Mouse (Mus musculus) fibroblast of lung, adult 2 months (primary cell): Measurements from ENCODE around the gene Zmiz1.

Source experiments
- DNase-seq: peaks from one replicate; pipeline ENCODE4 v3.0.0-alpha.2; 2011; ENCODE audit warnings: low read depth

Zmiz1 gene

GRCm38 (mm10) chr14:25535583-25535943, 76.6 kb downstream of the Zmiz1 start:
- no peak for DNase-seq

GRCm38 (mm10) chr14:25536476-25536875, 77.5 kb downstream of the Zmiz1 start:
- DNase-seq: no peak

DNA sequence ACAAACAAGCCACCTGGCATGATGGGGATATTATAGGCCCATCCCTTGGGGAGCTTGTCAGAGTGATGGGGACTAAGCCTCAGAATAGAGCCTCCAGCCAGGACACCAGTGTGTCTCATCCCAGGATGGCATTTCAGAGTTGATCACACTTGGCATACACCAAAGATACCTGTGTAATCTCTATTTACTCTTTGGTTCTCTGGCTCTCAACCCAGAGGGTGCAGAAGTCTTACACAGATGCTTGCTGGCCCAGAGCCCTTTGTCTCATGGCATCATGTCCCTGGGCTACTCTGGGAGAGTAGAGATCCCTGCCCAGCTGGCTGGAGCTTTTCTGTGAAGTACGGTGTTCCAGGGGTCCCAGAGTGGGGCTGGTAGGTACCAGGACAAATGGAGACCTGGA, 78.4 kb downstream of the Zmiz1 start:
- no peak for DNase-seq

DNA sequence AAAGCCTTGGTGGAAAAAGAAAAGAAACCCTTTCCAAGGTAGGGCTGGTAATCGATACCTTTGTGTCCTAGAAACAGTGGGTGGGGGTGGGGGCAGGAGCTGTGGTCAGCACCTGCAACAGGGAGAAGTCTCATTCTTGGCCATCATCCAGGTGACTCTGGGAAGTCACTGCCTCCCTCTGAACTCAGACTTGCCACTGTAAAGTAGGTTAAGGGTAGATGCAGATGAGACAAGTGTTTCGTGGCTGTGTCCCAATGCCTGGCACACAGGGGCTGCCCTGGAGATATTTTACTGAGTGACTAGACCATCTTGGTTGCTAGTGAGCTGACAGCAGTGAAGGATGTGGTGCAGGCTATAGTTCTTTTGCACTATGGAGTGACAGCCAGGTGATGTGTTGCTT, 79.5 kb downstream of the Zmiz1 start:
- DNase-seq: no peak

DNA sequence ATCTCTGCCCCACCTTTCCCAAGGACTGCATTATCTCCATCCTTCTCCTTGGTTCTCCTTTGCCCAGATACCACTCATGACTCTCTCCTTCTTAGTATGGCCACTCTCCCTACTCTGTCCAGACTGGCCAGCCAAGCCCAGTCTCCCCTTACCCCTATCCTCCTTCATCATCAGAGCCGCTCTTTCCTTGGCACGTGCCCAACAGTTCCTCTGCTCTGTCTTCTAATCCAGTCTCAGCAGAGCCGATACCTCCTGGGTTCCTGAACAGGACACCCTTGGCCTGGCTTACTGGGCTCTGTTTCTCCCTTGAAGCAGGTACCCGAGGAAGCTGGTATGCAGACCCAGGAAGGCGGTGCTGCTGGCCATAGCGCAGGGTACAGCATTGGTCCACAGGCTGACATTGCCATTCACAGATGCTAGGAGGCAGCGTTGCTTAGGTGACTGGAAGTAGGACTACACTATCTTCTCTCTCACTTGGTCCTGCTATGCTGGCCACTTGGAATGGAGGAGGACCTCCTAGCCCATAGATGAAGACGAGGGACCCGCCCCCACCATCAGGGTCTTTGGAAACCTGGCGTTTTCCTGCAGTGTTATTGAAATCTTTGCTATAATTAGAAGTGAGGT, 80.6 kb downstream of the Zmiz1 start:
- no peak for DNase-seq

DNA sequence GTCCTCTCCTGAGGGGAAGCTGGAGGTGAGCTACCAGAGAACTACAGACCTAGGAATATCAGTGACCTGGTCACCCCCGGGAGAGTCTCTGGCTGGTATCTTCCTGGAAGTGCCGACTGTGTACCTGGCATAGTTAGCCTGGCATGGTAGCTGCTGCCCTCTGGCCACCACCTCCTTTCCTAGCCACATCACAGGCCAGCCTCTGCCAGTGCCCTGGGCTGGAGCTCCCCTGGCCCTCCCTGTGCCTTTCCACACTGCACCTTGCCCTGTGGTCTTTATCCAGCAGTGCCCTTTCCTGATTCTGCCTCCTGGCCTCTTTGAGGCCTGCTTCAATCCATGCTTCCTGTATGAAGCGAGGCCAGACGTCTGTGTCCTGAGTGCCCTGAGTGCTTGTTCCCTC, 81.2 kb downstream of the Zmiz1 start:
- DNase-seq: no peak

- DNase-seq: no peak
These were observed 82.2 kb downstream of the Zmiz1 start for GRCm38 (mm10) chr14:25541213-25541612.

DNA sequence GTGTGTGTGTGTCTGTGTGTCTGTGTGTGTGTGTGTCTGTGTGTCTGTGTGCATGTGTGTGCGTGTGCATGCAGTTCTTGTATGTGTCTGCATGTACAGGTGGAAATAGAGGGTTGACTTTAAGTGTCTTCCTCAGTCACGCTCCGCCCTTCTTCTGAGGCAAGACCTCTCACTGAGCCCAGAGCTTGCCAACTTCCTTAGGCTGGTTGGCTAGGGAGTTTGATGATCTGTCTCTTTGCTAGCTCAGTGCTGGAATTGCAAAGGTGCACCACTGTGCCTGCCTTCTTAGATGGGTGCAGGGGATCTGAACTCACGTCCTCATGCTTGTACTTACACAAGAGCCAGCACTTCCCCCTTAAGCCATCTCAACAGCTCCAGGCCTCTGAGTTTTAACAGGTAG, 84.1 kb downstream of the Zmiz1 start:
- DNase-seq: no peak

DNA sequence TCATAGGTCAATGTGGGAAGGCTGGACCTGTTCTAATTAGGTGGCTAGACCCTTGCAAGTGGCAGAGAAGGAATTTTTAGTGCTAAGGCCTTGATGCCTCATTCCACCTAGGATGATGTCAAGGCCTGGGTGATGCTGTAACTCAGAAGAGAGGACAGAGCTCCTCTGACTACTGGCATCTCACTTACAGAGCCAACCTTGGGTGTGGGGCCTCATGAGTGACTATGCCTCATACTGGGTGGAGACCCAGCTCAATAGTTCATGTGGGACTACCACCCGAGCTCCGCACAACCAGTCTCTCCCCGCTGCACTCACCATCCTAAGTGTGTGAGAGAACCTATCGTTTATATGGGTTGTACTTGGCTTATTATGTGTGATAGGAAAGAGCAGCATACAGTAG, 84.9 kb downstream of the Zmiz1 start:
- DNase-seq: no peak

- DNase-seq: no peak
These were observed 88.1 kb downstream of the Zmiz1 start for GRCm38 (mm10) chr14:25546852-25547621.

DNA sequence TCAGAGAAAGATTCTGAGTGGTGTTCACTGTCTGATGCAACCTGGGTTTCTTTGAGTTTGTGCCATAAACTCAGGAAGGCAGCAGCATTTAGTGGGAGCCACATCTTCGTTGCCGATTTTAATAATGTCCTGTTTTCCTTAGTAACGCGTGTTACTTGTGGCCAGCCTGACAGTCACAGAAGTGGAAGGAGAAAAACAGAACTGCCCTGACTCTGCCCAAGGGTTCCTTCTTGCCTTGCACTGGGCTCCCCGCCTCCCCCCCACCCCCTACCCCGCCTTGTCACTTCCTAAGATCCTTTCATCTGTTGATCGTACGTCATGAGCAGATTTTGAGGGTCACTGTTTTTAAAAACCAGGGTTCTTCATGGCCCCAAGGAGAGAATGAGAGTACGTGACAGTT, 88.9 kb downstream of the Zmiz1 start:
- no peak for DNase-seq

GRCm38 (mm10) chr14:25548650-25549049, 89.7 kb downstream of the Zmiz1 start:
- DNase-seq: no peak

GRCm38 (mm10) chr14:25549125-25549524, 90.1 kb downstream of the Zmiz1 start:
- no peak for DNase-seq

GRCm38 (mm10) chr14:25549871-25550840, 91.2 kb downstream of the Zmiz1 start:
- no peak for DNase-seq

- no peak for DNase-seq
These were observed 92.7 kb downstream of the Zmiz1 start for GRCm38 (mm10) chr14:25551731-25552130.

- DNase-seq: no peak
These were observed 94.4 kb downstream of the Zmiz1 start for GRCm38 (mm10) chr14:25553382-25553781.

GRCm38 (mm10) chr14:25554781-25555180, 95.8 kb downstream of the Zmiz1 start:
- no peak for DNase-seq

DNA sequence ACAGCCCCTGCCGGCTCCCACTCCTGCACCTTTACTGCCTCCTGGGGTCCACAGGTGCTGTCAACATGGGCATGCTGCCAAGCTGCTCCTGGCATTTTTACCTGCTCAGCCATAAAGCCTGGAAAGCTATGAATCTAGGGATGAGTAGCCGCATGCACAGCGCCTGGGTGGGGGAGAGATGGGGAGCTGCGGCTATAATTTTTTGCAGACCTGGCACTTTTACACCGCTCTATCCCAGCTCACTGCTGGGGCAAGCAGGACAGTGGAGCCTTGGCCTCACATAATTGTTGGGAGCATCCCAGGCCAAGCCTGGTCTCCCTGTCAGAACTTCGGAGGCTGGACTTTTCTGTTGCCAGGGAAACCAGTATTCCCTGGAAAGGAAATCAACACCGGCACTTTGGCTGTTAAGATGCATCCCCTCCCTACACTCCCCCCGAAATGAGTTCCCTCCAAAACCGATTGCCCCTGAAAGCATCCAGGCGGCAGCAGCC, 96.4 kb downstream of the Zmiz1 start:
- DNase-seq: no peak

DNA sequence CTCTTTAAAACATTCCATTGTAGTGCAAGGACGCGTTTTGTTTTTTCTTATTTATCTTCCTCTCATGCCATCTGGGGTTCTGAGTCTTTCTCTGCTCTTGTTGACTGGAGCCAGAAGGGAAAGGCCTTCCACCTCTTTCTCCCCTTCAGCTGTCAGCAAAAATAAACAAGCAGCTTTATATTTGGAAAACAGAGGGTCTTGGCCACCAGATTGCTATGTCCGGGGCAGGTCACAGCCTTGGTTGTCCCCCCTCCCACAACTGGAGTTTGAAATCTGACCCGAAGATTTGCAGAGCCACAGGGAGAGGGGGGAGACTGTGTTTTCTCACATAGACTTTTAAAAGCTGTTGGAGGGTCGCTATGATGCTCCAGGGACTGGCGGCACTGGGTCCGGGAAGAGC, 96.9 kb downstream of the Zmiz1 start:
- no peak for DNase-seq

DNA sequence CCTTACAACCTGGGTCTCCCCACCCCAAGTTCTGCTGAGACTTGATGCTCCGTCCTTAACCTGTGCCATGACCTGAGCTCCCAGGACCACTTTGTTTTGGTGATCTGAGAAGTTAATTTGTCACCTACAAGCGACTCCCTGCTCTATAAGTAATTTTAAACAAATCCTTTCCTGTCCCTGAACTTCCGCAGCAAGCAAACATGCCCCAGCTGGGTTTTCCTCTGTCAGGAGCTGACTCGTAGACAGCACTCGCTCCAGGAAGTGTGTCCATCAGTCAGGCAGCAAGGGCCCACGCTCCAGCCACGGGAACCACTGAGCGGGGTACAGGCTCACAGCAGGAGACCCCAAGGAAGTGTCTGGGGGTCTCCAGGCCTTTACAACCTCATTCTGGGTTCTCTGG, 98.0 kb downstream of the Zmiz1 start:
- DNase-seq: no peak

DNA sequence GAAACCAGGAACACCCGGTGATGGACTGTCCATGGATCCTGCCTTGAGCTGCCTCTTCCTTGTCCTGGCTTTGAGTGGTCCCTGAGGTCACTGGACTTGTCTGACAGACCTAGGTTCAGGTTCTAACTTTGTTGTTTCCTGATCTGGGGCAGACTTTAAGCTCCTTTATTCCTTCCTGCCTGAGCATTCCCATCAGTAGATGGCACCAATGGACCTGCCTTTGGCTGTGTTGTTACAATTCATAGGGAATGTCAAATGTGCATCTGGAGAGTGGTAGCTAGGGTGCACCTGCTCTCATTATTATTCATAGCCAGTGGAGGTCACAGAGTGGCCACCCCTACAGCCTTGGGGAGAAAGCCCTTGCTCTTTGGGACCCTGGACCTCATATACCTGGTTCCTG, 99.5 kb downstream of the Zmiz1 start:
- DNase-seq: no peak

- no peak for DNase-seq
These were observed 100.9 kb downstream of the Zmiz1 start for GRCm38 (mm10) chr14:25559907-25560306.

- DNase-seq: no peak
These were observed 101.9 kb downstream of the Zmiz1 start for GRCm38 (mm10) chr14:25560841-25561240.
